In the genomic region with DNA sequence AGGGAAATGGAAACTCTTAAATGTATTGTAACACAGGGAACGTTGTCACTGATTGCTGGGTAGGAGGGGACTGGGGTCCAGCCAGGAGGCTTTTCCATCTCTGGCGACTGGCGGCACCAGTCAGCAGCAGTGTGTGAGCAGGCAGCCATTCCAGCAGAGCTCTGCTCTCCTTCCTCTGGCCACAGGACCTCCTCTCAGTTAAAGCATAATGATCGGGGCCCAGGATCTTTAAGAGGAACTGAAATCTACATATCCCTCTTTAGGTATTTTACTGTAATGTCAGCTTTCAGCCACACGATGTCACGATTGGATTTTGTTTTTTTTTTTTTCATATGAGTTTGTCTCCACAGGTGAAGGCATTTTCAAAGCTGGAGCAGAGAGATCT, we compare ENCODE assay signal across 8 mouse cellular contexts.
DNase-seq lines count a peak whose midpoint lies in the region; ATAC-seq and TF ChIP-seq lines count a peak whose summit lies in the region.

No protein-coding gene starts in this region.

- H3K9me3 ChIP-seq in heart, embryonic 15.5 days (replicated peaks) = no peaks in the 10 kb centered on the region
- H3K9me3 ChIP-seq in forebrain, embryonic 12.5 days = no peaks in the 10 kb centered on the region
- no peaks in the 10 kb centered on the region for H3K9me3 ChIP-seq in limb, embryonic 14.5 days (ENCODE audit: control insufficient read depth, low read length)

- 12% methylated on average over 6 of the region's 6 CpGs for WGBS in heart, embryonic 15.5 days
- 7% methylated on average over 6 of the region's 6 CpGs for WGBS in forebrain, embryonic 12.5 days
- WGBS in limb, embryonic 14.5 days = 2% methylated on average over 6 of the region's 6 CpGs

- no peak for ATAC-seq in heart, embryonic 15.5 days (replicated peaks; ENCODE audit: insufficient number of reproducible peaks, insufficient read depth, low FRiP score, low read depth)
- 0 out of 2 replicates have a peak, but pooled peaks have one; percentile 53 for ATAC-seq in forebrain, embryonic 12.5 days (ENCODE audit: low FRiP score)
- peak; percentile 82 for ATAC-seq in limb, embryonic 14.5 days (ENCODE audit: low FRiP score, low read depth)

- peak overlapping the region; percentile 12; the same call in 1 of the 2 replicates for H3K4me2 ChIP-seq in heart, embryonic 15.5 days
- H3K4me2 ChIP-seq in forebrain, embryonic 12.5 days = peak overlapping the region; percentile 33
- H3K4me2 ChIP-seq in limb, embryonic 14.5 days (replicated peaks; ENCODE audit: low read depth, low read length, severe bottlenecking) = peak overlapping the region; percentile 38

- no peak for DNase-seq in heart, adult 18-20 months
- DNase-seq in NIH3T3 (ENCODE audit: low read depth) = peak; percentile 57
- peak; percentile 58 for DNase-seq in limb, embryonic 14.5 days (ENCODE audit: low spot score)
- no peak for DNase-seq in testis, postnatal 10 days (ENCODE audit: low spot score)
- no peak for DNase-seq in thymus, postnatal 14 days
- DNase-seq in T-cell, adult 2 months (ENCODE audit: low spot score) = no peak

- H3K27ac ChIP-seq in heart, embryonic 15.5 days = no peak overlapping the region
- H3K27ac ChIP-seq in forebrain, embryonic 12.5 days = 0 out of 2 replicates have a peak overlapping the region, but pooled peaks have one; percentile 13
- 0 out of 2 replicates have a peak overlapping the region, but pooled peaks have one; percentile 20 for H3K27ac ChIP-seq in limb, embryonic 14.5 days (replicated peaks; ENCODE audit: low read depth, low read length)

- no peaks in the 10 kb centered on the region for H3K27me3 ChIP-seq in heart, embryonic 15.5 days
- H3K27me3 ChIP-seq in forebrain, embryonic 12.5 days = no peaks in the 10 kb centered on the region
- H3K27me3 ChIP-seq in limb, embryonic 14.5 days (ENCODE audit: control insufficient read depth, insufficient read depth, low read length) = no peaks in the 10 kb centered on the region

- TF ChIP-seq POLR2A in limb, embryonic 14.5 days (IDR thresholded peaks at IDR 0.05; ENCODE audit: borderline replicate concordance, extremely low read depth, insufficient read depth, insufficient read length) = 0 out of 2 replicates have a peak, but pooled peaks have one; percentile 21

- 0 out of 2 replicates have a peak, but pooled peaks cover 2% of the 10 kb centered on the region for H3K4me1 ChIP-seq in heart, embryonic 15.5 days (replicated peaks)
- peaks cover 17% of the 10 kb centered on the region for H3K4me1 ChIP-seq in forebrain, embryonic 12.5 days
- H3K4me1 ChIP-seq in limb, embryonic 14.5 days (ENCODE audit: control insufficient read depth, insufficient read depth, low read length) = peaks cover 13% of the 10 kb centered on the region

- no peak overlapping the region for H3K4me3 ChIP-seq in heart, embryonic 15.5 days
- H3K4me3 ChIP-seq in forebrain, embryonic 12.5 days (replicated peaks) = no peak overlapping the region
- 0 out of 2 replicates have a peak overlapping the region, but pooled peaks have one; percentile 18 for H3K4me3 ChIP-seq in limb, embryonic 14.5 days (replicated peaks; ENCODE audit: low read length)

- H3K9ac ChIP-seq in heart, embryonic 15.5 days = 0 out of 2 replicates have a peak overlapping the region, but pooled peaks have one; percentile 10
- H3K9ac ChIP-seq in forebrain, embryonic 12.5 days = no peak overlapping the region
- H3K9ac ChIP-seq in limb, embryonic 14.5 days (ENCODE audit: low read depth, low read length, severe bottlenecking) = no peak overlapping the region

- H3K36me3 ChIP-seq in heart, embryonic 15.5 days = no peaks in the 10 kb centered on the region
- H3K36me3 ChIP-seq in forebrain, embryonic 12.5 days (replicated peaks) = no peaks in the 10 kb centered on the region
- H3K36me3 ChIP-seq in limb, embryonic 14.5 days (ENCODE audit: control insufficient read depth, insufficient read depth, low read length) = no peaks in the 10 kb centered on the region

Comparison
In these comparisons a context has a peak if more than half of its experiments do, and no peak if none do; other contexts are left out.
1. DNase-seq: peak in NIH3T3 (single experiment) and limb, embryonic 14.5 days (single experiment); none in heart, adult 18-20 months (0 of 2), testis, postnatal 10 days (single experiment), thymus, postnatal 14 days (single experiment) and T-cell, adult 2 months (single experiment).
2. Peak in every context shown above with its lines, with median percentiles within 50 percentile points of each other: H3K4me2 ChIP-seq.